Mouse (Mus musculus): ENCODE measurements around the gene Foxi1. TPM values are rescaled to one million over a fixed set of nuclear protein-coding genes. Genes with fewer than 3 reads are reported as not detected.

The Foxi1 gene
- total and polyA plus RNA-seq, 2 experiments from 2014 or later: not detected

DNA sequence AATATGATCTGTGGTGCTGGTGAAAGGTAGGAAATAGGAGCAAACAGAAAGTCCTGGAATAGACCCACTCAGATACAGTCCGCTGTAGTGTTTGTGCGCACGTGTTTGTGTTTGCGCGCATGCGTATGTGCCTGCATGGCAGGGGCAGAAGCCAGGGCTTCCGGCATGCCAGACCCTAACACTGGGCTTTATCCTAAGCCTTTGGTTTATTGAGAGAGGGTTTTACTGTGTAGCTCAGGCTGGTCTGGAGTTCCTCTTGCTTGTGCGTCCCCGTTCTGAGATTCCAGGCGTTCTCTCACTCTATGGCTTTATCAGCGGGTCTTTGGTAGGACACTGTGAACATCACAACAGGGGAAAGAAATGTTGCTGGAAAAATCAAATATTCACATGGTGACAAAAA, 42.6 kb downstream of the Foxi1 start:
- H3K4me3 ChIP-seq (ENCODE audit: low read length): no peak overlapping the region
- 96% methylated on average over 11 of the region's 11 CpGs for WGBS
- no peaks in the 10 kb centered on the region for H3K27me3 ChIP-seq (ENCODE audit: insufficient read depth, low read length)
- H3K4me2 ChIP-seq (ENCODE audit: low read depth, low read length): no peak overlapping the region
- no peak overlapping the region for H3K27ac ChIP-seq
- no peak for ATAC-seq
- H3K36me3 ChIP-seq (ENCODE audit: insufficient read depth, low read length): no peaks in the 10 kb centered on the region
- DNase-seq (ENCODE audit: low spot score): no peak
- H3K4me1 ChIP-seq (ENCODE audit: insufficient read depth, low read length): no peaks in the 10 kb centered on the region
- no peak overlapping the region for H3K9ac ChIP-seq (replicated peaks; ENCODE audit: low read length)
- no peak for TF ChIP-seq CTCF (IDR thresholded peaks at IDR 0.05; ENCODE audit: low read depth)
- 0 out of 2 replicates have a peak, but pooled peaks cover 3% of the 10 kb centered on the region for H3K9me3 ChIP-seq (ENCODE audit: low read length)

DNA sequence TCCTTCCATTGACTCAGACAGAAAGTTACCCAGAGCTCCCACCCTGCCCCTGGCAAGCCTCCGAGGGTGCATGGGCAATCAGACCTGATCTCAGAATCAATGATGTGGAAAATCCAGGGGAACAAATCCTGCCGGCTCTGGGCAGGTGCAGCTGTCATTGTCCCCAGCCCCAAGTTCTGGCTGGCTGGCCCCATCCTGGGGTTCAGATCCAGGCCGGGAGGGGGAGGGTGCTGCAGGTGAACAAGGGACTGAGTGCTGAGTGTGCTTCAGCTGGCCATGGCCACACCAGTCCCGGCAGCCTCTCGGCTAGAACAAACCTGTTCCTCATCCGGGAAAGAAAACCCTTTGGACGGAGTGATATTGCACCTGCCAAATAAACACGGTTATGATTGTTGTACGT, 49.0 kb downstream of the Foxi1 start:
- Histone ChIP-seq H3K4me2 (ENCODE audit: low read depth, low read length) (no peak overlapping the region), H3K4me1 (ENCODE audit: insufficient read depth, low read length) (no peaks in the 10 kb centered on the region), H3K9ac (replicated peaks; ENCODE audit: low read length) (no peak overlapping the region), H3K27ac (no peak overlapping the region), H3K36me3 (ENCODE audit: insufficient read depth, low read length) (no peaks in the 10 kb centered on the region), H3K27me3 (ENCODE audit: insufficient read depth, low read length) (no peaks in the 10 kb centered on the region), H3K9me3 (ENCODE audit: low read length) (0 out of 2 replicates have a peak, but pooled peaks cover 3% of the 10 kb centered on the region), H3K4me3 (ENCODE audit: low read length) (no peak overlapping the region)
- ATAC-seq: no peak
- WGBS: 78% methylated on average over 9 of the region's 9 CpGs
- TF ChIP-seq CTCF (IDR thresholded peaks at IDR 0.05; ENCODE audit: low read depth): no peak
- DNase-seq (ENCODE audit: low spot score): no peak

- Histone ChIP-seq H3K36me3 (ENCODE audit: insufficient read depth, low read length) (no peaks in the 10 kb centered on the region), H3K27ac (no peak overlapping the region), H3K9me3 (ENCODE audit: low read length) (no peaks in the 10 kb centered on the region), H3K4me1 (ENCODE audit: insufficient read depth, low read length) (no peaks in the 10 kb centered on the region), H3K4me3 (ENCODE audit: low read length) (no peak overlapping the region), H3K9ac (replicated peaks; ENCODE audit: low read length) (no peak overlapping the region), H3K4me2 (ENCODE audit: low read depth, low read length) (no peak overlapping the region), H3K27me3 (ENCODE audit: insufficient read depth, low read length) (no peaks in the 10 kb centered on the region)
- TF ChIP-seq CTCF (IDR thresholded peaks at IDR 0.05; ENCODE audit: low read depth): no peak
- 89% methylated on average over 7 of the region's 7 CpGs for WGBS
- no peak for DNase-seq (ENCODE audit: low spot score)
- no peak for ATAC-seq
Measured at GRCm38 (mm10) chr11:34155235-34155634, 52.7 kb downstream of the Foxi1 start.

Other genes with a start within 250 kb of the Foxi1 start
- 0.11 and 0.26 TPM in 2 replicates for gene Kcnmb1, start 245.1 kb downstream of the Foxi1 start, total RNA-seq (2014; rRNA removed)
- 0.08 and 0.20 TPM in 2 replicates for gene Kcnmb1, start 245.1 kb downstream of the Foxi1 start, polyA plus RNA-seq (2015; fragmentation: Nextera tagmentation; extraction: Ambion mirVana)
- 66.8 and 90.2 TPM in 2 replicates for gene Kcnip1, start 214.9 kb downstream of the Foxi1 start, total RNA-seq (2014; rRNA removed)
- gene Kcnip1, start 214.9 kb downstream of the Foxi1 start, polyA plus RNA-seq (2015; fragmentation: Nextera tagmentation; extraction: Ambion mirVana): 132 and 135 TPM in 2 replicates
- gene Lcp2, start 161.2 kb downstream of the Foxi1 start, total RNA-seq (2014; rRNA removed): 0.52 and 2.7 TPM in 2 replicates
- 1.9 and 2.6 TPM in 2 replicates for gene Lcp2, start 161.2 kb downstream of the Foxi1 start, polyA plus RNA-seq (2015; fragmentation: Nextera tagmentation; extraction: Ambion mirVana)
- 0.78 TPM in 1 of 2 replicates, not detected in the other for gene 4930469K13Rik, start 109.5 kb downstream of the Foxi1 start, total RNA-seq (2014; rRNA removed)
- gene 4930469K13Rik, start 109.5 kb downstream of the Foxi1 start, polyA plus RNA-seq (2015; fragmentation: Nextera tagmentation; extraction: Ambion mirVana): 3.6 and 5.2 TPM in 2 replicates
- gene Fam196b, start 106.7 kb upstream of the Foxi1 start, total RNA-seq (2014; rRNA removed): 6.3 and 6.8 TPM in 2 replicates
- gene Fam196b, start 106.7 kb upstream of the Foxi1 start, polyA plus RNA-seq (2015; fragmentation: Nextera tagmentation; extraction: Ambion mirVana): 1.9 and 2.1 TPM in 2 replicates